ENCODE assay signal across 8 mouse cellular contexts in genomic region chr2:125604646-125605045, GRCm38 (mm10). TPM values are rescaled to one million over a fixed set of nuclear protein-coding genes. Genes with fewer than 3 reads are reported as not detected.
A peak's percentile ranks its signal among the peaks of the same experiment; 100 is the strongest.
DNase-seq lines count a peak whose midpoint lies in the region; ATAC-seq and TF ChIP-seq lines count a peak whose summit lies in the region.

No protein-coding gene starts in this region.

- no peak for TF ChIP-seq POLR2A in testis, adult 2 months (IDR thresholded peaks at IDR 0.05; ENCODE audit: control insufficient read depth, low read depth, low read length)

- peak; percentile 62; the same call in 1 of the 2 replicates for TF ChIP-seq CTCF in testis, adult 2 months (IDR thresholded peaks at IDR 0.05; ENCODE audit: control insufficient read depth, insufficient read depth, insufficient replicate concordance, low read depth, low read length)
- TF ChIP-seq CTCF in left cerebral cortex, adult 2 months (IDR thresholded peaks at IDR 0.05) = peak; percentile 73

- ATAC-seq in midbrain, embryonic 15.5 days (replicated peaks) = 0 out of 2 replicates have a peak, but pooled peaks have one; percentile 62

- intact Hi-C loops in left cerebral cortex, adult 2 months (cut with DNase I) = loop anchor here (2.0 to 5.0 kb wide), 3 partner anchors 97 to 342 kb away; partner anchors contain the start of genes Fbn1 and Gm9913

- H3K9me3 ChIP-seq in midbrain, embryonic 15.5 days = no peaks in the 10 kb centered on the region

- peak; percentile 64 for DNase-seq in embryo, embryonic 10 days (ENCODE audit: low spot score)
- DNase-seq in embryo, embryonic 9.5 days (ENCODE audit: extremely low spot score) = no peak
- DNase-seq in testis, postnatal 14 days (ENCODE audit: low spot score) = no peak
- peak; percentile 66 for DNase-seq in gastrocnemius, adult 18-20 months (ENCODE audit: low spot score)
- peak; percentile 45 to 50 for DNase-seq in left cerebral cortex, adult 2 months (ENCODE audit: extremely low spot score in 1 of 2, low spot score in 2 of 2)
- DNase-seq in urinary bladder, postnatal 4 days (ENCODE audit: low spot score in 2 of 2) = peak; percentile 54 to 75

- H3K4me3 ChIP-seq in testis, adult 2 months (ENCODE audit: control insufficient read depth, low read depth, low read length) = no peak overlapping the region
- H3K4me3 ChIP-seq in left cerebral cortex, adult 2 months = no peak overlapping the region
- no peak overlapping the region for H3K4me3 ChIP-seq in midbrain, embryonic 15.5 days

- H3K4me2 ChIP-seq in midbrain, embryonic 15.5 days = no peak overlapping the region

- H3K4me1 ChIP-seq in testis, adult 2 months (ENCODE audit: control insufficient read depth, insufficient read depth, low read length) = no peaks in the 10 kb centered on the region
- H3K4me1 ChIP-seq in midbrain, embryonic 15.5 days = no peaks in the 10 kb centered on the region

- H3K27me3 ChIP-seq in testis, adult 2 months (ENCODE audit: control insufficient read depth, insufficient read depth, low read length) = no peaks in the 10 kb centered on the region
- no peaks in the 10 kb centered on the region for H3K27me3 ChIP-seq in midbrain, embryonic 15.5 days (replicated peaks)

- H3K36me3 ChIP-seq in testis, adult 2 months (ENCODE audit: control insufficient read depth, insufficient read depth, low read length) = no peaks in the 10 kb centered on the region
- no peaks in the 10 kb centered on the region for H3K36me3 ChIP-seq in midbrain, embryonic 15.5 days (replicated peaks)

- H3K9ac ChIP-seq in midbrain, embryonic 15.5 days = no peak overlapping the region

- 76% methylated on average over 7 of the region's 7 CpGs for WGBS in midbrain, embryonic 15.5 days

- no peak overlapping the region for H3K27ac ChIP-seq in testis, adult 2 months (ENCODE audit: control insufficient read depth, insufficient read depth, low read depth, low read length)
- no peak overlapping the region for H3K27ac ChIP-seq in left cerebral cortex, adult 2 months
- H3K27ac ChIP-seq in midbrain, embryonic 15.5 days = no peak overlapping the region

RNA-seq across cellular contexts. Expression of gene Cep152, which starts 20.3 kb away (rescaled TPM):
- polyA plus RNA-seq in testis, adult 2 months (2012; rRNA removed) = 2.1 and 2.3 TPM in 2 replicates
- under 1 TPM; 0.83 to 0.91 TPM for total RNA-seq in gastrocnemius, adult 18-20 months (2021)
- 1 to 10 TPM; 2.6 TPM for total RNA-seq in left cerebral cortex, adult 2 months (2021)
- 2.8 and 3.0 TPM in 2 replicates for polyA plus RNA-seq in midbrain, embryonic 15.5 days (2015; fragmentation: Nextera tagmentation; extraction: Ambion mirVana)

Comparison
In these comparisons a context has a peak if more than half of its experiments do, and no peak if none do; other contexts are left out.
1. DNase-seq: peak in embryo, embryonic 10 days (single experiment), gastrocnemius, adult 18-20 months (single experiment), left cerebral cortex, adult 2 months (2 of 2) and urinary bladder, postnatal 4 days (2 of 2); none in embryo, embryonic 9.5 days (single experiment) and testis, postnatal 14 days (single experiment).